Mouse (Mus musculus): ENCODE measurements around the gene Gm13693.
"Not testable (repeated sequence)": the region's sequence is repeated elsewhere in the genome, so short reads cannot be mapped to it uniquely, and the experiment has no call there.

DNA sequence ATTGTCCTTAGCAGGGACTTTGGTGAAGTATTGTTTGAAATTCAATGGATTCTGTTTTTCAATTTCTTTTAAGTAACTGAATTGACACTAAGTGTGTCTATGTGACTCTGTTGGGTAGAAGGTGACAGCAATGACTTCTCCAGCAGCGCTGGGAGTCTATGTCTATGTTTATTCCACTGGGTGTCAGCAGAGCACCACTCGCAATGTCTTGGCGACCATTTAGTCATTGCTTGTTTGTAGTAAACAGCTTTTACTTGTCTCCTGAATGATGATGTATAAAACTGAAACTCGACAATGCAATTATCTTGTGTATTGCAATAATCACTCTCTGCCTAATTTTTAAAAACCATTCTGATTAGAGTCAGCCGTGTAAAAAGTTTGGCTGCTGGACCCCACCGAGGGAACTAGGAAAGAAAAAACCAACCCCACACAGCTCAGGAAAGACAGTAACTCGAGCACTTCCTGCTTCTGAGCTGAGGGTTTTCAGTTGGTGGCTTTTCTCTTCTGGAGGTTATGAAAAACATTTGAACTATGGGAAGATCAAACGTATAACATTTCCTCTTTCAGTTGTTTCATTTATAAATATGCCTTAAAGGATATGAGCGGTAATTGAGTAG lies 32.4 kb downstream of the Gm13693 start:
- not testable (repeated sequence) for TF ChIP-seq POLR2A (IDR thresholded peaks at IDR 0.05; ENCODE audit: borderline replicate concordance, extremely low read depth, low read depth, low read length); CTCF (IDR thresholded peaks at IDR 0.05; ENCODE audit: insufficient read depth, low read length)
